Mouse (Mus musculus) intestine, embryonic 14.5 days (tissue): ENCODE measurements at regions not wholly inside any gene's neighbourhood (a gene's known extent, or its start where the extent isn't known, plus 50 kb on each side); places are given as distances from the start of the nearest gene placed in this dataset.

Experiments used
- ATAC-seq: fragments of 200-750 bp; cut with Nextera tagmentation; replicated peaks from 2 replicates; pipeline ENCODE4 v1.8.0; 2017; ENCODE audit warnings: low read depth, moderate number of reproducible peaks, moderate TSS enrichment, moderate library complexity; ENCODE audit not compliant: low FRiP score, low TSS enrichment
- DNase-seq: peaks from one replicate; pipeline ENCODE4 v3.0.0-alpha.2; 2018; ENCODE audit warnings: low spot score
- H3K27ac ChIP-seq: fragments of 300-500 bp; sonication (generic); 2 replicates; pipeline ENCODE4 v1.5.1; 2014; ENCODE audit warnings: low read depth, mild to moderate bottlenecking, control low read depth
- H3K27me3 ChIP-seq: fragments of 300-500 bp; sonication (generic); replicated peaks from 2 replicates; pipeline ENCODE4 v1.6.1; 2014; ENCODE audit warnings: low read length, control low read depth; ENCODE audit not compliant: control insufficient read depth, insufficient read depth
- H3K36me3 ChIP-seq: fragments of 300-500 bp; sonication (generic); 2 replicates; pipeline ENCODE4 v1.6.1; 2014; ENCODE audit warnings: low read length, control low read depth; ENCODE audit not compliant: control insufficient read depth, insufficient read depth
- H3K4me1 ChIP-seq: fragments of 300-500 bp; sonication (generic); replicated peaks from 2 replicates; pipeline ENCODE4 v1.6.1; 2014; ENCODE audit warnings: low read length, control low read depth, mixed read lengths; ENCODE audit not compliant: control insufficient read depth, insufficient read depth
- H3K4me2 ChIP-seq: fragments of 300-500 bp; sonication (generic); 2 replicates; pipeline ENCODE4 v1.6.1; 2014; ENCODE audit warnings: low read length
- H3K4me3 ChIP-seq: fragments of 300-500 bp; sonication (generic); 2 replicates; pipeline ENCODE4 v1.5.1; 2014; ENCODE audit warnings: low read depth, low read length, control low read depth, mixed read lengths
- H3K9ac ChIP-seq: fragments of 300-500 bp; sonication (generic); 2 replicates; pipeline ENCODE4 v1.6.1; 2014; ENCODE audit warnings: mild to moderate bottlenecking, low read length
- H3K9me3 ChIP-seq: fragments of 300-500 bp; sonication (generic); 2 replicates; pipeline ENCODE4 v1.6.1; 2016; ENCODE audit warnings: low read length, control low read depth; ENCODE audit not compliant: control insufficient read depth
- WGBS: fragments of 180-500 bp; shearing (Covaris S2); extraction: QIAGEN DNeasy Blood & Tissue Kit; methylation state at CpG from one replicate; pipeline ENCODE4 v1.1.7; 2014; 5-methylcytosine and 5-hydroxymethylcytosine counted together

GRCm38 (mm10) chr5:54342976-54343375 lies 344.7 kb downstream of the Stim2 start:
- Histone ChIP-seq H3K36me3 (no peaks in the 10 kb centered on the region), H3K4me1 (no peaks in the 10 kb centered on the region), H3K27me3 (no peaks in the 10 kb centered on the region), H3K9me3 (no peaks in the 10 kb centered on the region), H3K27ac (no peak overlapping the region), H3K9ac (no peak overlapping the region), H3K4me3 (no peak overlapping the region), H3K4me2 (no peak overlapping the region)
- no peak for ATAC-seq
- WGBS = 62% methylated on average over 6 of the region's 6 CpGs
- no peak for DNase-seq

DNA sequence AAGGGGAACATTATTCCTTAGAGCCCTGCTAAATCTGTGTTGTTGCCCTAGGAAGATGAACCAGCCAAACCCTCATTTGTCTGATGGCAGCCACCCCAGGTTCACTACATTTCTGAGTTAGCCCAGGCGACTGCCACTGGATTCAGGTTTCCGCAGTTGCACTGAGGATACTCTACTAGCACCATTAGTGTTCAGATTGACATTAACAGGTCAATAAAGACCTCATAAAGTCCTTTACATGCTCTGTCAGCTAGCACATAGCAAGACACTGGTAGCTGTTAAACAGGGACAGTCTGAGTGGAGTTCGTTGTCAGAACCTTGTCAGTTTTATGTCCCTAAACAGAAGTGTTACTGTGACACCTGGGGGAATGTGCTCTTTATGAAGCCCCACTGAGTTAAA lies 345.1 kb downstream of the Stim2 start:
- DNase-seq (no peak), ATAC-seq (no peak)
- Histone ChIP-seq H3K27me3 (no peaks in the 10 kb centered on the region), H3K4me1 (no peaks in the 10 kb centered on the region), H3K9me3 (no peaks in the 10 kb centered on the region), H3K9ac (no peak overlapping the region), H3K27ac (no peak overlapping the region), H3K4me2 (no peak overlapping the region), H3K4me3 (no peak overlapping the region), H3K36me3 (no peaks in the 10 kb centered on the region)
- WGBS = 66% methylated on average over 3 of the region's 3 CpGs

GRCm38 (mm10) chr5:54348820-54349596 lies 350.7 kb downstream of the Stim2 start:
- DNase-seq (no peak), ATAC-seq (no peak)
- H3K9ac ChIP-seq = no peak overlapping the region
- H3K4me3 ChIP-seq = no peak overlapping the region
- H3K27me3 ChIP-seq = no peaks in the 10 kb centered on the region
- H3K27ac ChIP-seq = no peak overlapping the region
- no peaks in the 10 kb centered on the region for H3K9me3 ChIP-seq
- H3K4me1 ChIP-seq = no peaks in the 10 kb centered on the region
- H3K4me2 ChIP-seq = no peak overlapping the region
- 44% methylated on average over 8 of the region's 8 CpGs for WGBS
- H3K36me3 ChIP-seq = no peaks in the 10 kb centered on the region

GRCm38 (mm10) chr5:54349775-54350332 lies 351.6 kb downstream of the Stim2 start:
- Histone ChIP-seq H3K36me3 (no peaks in the 10 kb centered on the region), H3K4me3 (no peak overlapping the region), H3K4me1 (no peaks in the 10 kb centered on the region), H3K27me3 (no peaks in the 10 kb centered on the region), H3K4me2 (no peak overlapping the region), H3K27ac (no peak overlapping the region), H3K9ac (no peak overlapping the region), H3K9me3 (no peaks in the 10 kb centered on the region)
- 65% methylated on average over 5 of the region's 5 CpGs for WGBS
- no peak for DNase-seq
- no peak for ATAC-seq

GRCm38 (mm10) chr5:54356105-54356504 lies 357.8 kb downstream of the Stim2 start:
- no peak for ATAC-seq

GRCm38 (mm10) chr5:54357501-54357900 lies 359.2 kb downstream of the Stim2 start:
- WGBS = 59% methylated on average over 4 of the region's 4 CpGs
- Histone ChIP-seq H3K4me2 (no peak overlapping the region), H3K9me3 (no peaks in the 10 kb centered on the region), H3K36me3 (no peaks in the 10 kb centered on the region), H3K4me3 (no peak overlapping the region), H3K27ac (no peak overlapping the region), H3K4me1 (0 out of 2 replicates have a peak, but pooled peaks cover 3% of the 10 kb centered on the region), H3K9ac (no peak overlapping the region), H3K27me3 (no peaks in the 10 kb centered on the region)
- no peak for ATAC-seq
- no peak for DNase-seq

More at GRCm38 (mm10) chr5:54356105-54356504, 357.8 kb downstream of the Stim2 start:
- no peak overlapping the region for H3K27ac ChIP-seq
- H3K4me2 ChIP-seq = no peak overlapping the region
- 18% methylated on average over 4 of the region's 4 CpGs for WGBS
- DNase-seq = no peak
- no peaks in the 10 kb centered on the region for H3K9me3 ChIP-seq
- H3K9ac ChIP-seq = no peak overlapping the region
- 0 out of 2 replicates have a peak, but pooled peaks cover 3% of the 10 kb centered on the region for H3K4me1 ChIP-seq
- H3K27me3 ChIP-seq = no peaks in the 10 kb centered on the region
- H3K4me3 ChIP-seq = no peak overlapping the region
- H3K36me3 ChIP-seq = no peaks in the 10 kb centered on the region

- ATAC-seq (no peak), DNase-seq (no peak)
- Histone ChIP-seq H3K9me3 (no peaks in the 10 kb centered on the region), H3K36me3 (no peaks in the 10 kb centered on the region), H3K27ac (no peak overlapping the region), H3K9ac (no peak overlapping the region), H3K27me3 (no peaks in the 10 kb centered on the region), H3K4me3 (no peak overlapping the region), H3K4me1 (0 out of 2 replicates have a peak, but pooled peaks cover 3% of the 10 kb centered on the region), H3K4me2 (no peak overlapping the region)
- 44% methylated on average over 2 of the region's 2 CpGs for WGBS
Measured at GRCm38 (mm10) chr5:54358221-54358620, 359.9 kb downstream of the Stim2 start.
